Mouse (Mus musculus): ENCODE results near the gene Krt87.

Gene Krt87

DNA sequence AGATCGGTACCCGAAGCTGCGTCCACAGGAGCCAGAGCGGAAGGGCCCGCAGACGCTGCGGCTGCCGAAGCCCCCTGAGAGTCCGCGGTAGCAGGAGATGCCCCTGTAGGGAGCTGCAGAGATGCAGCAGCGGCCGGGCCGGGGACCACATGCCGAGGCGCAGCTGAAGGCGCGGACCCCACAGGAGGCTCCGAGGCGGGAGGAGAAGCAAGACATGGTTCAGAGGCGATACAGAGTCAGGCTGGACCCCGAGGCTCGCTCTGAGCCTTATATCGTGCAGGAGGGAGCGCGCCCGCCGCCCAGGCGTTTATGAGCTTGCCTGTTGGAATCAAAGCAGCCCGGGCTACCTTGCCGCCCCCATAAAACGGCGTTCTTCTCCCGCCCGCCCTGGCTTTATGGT is at the start of gene Krt87:
Krt87 (minus strand) TSS at position 250 of the 400 bp plus-strand sequence.
- DNase-seq (ENCODE audit: low spot score), result no peak

DNA sequence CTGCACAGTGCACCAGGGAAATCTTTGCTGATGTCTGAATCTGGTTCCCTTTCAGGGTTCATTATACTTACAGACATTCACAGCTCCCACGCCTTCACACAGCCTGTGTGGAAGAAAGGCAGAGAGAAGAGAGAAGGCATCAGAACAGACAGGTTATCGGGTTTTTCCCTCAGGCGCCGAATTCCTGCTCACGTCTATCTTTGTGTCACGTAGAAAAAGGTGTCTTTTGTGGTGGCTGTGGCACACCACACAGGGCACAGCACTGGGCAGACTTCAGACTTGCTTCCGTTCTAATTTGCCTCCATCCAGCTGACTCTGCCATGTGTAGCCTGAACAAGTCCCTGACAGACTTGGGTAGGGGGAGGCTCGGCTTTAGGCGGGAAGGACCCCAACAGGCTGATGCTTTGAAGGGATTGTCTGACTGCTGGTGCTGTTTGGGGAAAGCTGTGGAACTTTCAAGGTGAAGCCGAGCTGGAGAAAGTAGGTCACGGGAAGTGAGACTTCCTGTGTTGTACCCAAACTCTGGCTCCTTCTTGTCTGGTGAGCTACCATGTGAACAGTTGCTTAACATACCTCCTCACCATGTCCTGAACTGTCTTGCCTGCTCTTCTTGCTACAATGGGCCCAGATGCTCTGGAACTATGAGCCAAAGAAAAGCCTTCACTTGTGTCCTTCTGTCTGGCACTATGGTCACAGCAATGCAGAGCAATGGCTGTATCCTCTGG is 47.5 kb upstream of the Krt87 start:
- no peak for DNase-seq (ENCODE audit: low spot score)

DNA sequence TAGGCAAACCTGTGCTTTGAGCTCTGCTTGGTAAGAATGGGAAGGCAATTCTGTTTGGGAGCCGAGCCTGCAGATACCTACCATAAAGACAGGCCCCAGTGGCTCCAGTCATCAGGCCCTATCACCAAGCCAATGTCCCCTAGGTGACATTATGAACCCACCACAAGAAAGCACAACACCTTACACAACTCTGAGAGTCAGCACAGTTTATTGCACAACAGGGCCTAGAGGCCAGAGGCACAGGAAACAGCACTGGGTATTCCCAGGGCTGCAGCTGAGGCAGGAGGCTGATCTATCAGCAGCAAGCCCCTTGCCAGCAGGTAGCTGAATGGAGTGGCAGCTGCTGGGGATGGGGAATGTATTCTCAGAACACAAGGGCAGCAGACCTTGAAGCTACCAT is 46.3 kb upstream of the Krt87 start:
- DNase-seq (ENCODE audit: low spot score), result no peak

DNA sequence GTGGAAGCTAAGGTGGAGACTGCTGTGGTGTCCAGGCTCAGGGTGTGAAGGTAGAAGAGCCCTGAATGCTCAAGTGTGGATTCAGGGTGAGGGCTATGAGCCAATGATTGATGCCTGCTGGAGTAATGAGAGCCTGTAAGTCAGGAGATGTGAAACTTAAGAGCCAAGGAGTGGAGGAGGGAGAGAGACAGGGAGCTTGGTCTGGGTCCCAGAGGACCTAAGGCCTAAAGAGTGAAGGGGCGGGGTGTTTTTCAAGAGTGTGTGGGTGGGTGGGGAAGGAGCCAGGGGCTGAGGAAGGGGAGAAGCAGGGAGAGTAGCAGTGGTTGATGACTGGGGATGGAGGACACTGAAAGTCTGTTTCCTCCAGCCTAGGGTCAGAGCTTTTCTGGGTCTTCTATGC is 45.0 kb upstream of the Krt87 start:
- DNase-seq (ENCODE audit: low spot score), result no peak

DNA sequence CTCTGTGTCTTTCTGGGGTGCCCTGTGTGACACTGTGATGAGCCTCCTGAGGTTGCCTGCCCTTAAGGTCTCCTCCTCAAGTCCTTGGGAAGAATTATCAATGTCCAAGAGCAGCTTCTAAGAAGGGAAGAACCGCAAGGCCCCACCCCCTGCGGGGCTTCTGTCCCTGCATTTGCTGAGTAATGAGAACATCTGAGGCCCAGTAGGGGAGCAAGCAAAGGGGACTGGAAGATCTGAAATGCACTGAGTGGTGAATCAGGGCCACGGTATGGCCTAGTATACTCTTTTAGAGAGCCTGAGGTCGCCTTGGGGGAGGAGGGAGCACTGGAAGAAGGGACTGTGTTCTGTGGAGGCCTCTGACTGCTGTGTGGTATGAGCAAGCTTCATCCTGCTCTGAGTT is 43.5 kb upstream of the Krt87 start:
- no peak for DNase-seq (ENCODE audit: low spot score)

DNA sequence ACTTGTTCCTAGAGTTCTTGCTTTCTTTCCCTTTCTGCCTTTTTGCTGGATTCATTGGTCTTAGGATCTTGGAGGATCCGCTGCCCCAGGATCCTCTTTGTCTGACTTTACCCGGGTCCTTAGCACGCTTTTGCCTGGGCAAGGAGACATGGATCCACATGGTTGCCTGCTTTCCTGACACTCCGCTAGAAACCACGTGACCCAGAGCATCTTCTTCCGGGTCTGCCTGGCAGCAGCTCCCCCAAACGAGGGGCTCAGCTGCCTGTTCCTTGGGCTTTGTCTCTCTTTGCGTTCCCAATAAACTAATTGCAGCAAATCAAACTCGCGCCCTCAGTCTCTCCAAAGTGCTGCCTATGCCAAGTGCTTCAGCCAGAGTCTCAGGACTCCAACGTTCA is 41.1 kb upstream of the Krt87 start:
- no peak for DNase-seq (ENCODE audit: low spot score)

DNA sequence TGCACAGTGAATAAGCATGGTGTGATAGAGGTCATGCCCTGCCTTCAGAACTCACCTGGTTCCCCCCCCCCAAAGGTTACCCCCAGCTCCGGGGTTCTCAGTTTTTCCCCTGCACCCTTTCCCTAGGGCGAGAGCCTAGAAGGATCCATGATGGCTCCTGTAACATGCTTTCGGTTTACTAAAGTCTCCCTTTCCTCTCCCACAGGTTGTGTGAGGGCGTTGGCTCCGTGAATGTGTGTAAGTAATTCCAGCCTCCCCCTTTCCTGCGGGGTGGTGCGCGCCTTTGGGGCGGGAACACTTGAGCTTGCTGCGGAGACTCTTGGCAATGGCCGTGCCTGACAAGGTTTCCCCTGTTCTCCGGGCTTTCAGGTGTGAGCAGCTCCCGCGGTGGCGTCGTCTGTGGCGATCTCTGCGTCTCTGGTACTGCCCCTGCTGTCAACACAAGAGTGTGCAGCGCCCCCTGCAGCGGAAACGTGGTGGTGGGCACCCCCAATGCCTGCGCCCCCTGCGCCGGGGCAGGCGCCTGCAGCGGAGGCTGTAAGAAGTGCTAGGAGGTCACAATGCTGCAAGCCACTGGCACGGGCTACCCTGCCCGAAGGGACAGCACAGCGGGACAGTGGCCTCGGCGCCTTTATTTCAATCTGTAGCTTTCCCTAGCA is 40.5 kb upstream of the Krt87 start:
- DNase-seq (ENCODE audit: low spot score), result peak; percentile 10

DNA sequence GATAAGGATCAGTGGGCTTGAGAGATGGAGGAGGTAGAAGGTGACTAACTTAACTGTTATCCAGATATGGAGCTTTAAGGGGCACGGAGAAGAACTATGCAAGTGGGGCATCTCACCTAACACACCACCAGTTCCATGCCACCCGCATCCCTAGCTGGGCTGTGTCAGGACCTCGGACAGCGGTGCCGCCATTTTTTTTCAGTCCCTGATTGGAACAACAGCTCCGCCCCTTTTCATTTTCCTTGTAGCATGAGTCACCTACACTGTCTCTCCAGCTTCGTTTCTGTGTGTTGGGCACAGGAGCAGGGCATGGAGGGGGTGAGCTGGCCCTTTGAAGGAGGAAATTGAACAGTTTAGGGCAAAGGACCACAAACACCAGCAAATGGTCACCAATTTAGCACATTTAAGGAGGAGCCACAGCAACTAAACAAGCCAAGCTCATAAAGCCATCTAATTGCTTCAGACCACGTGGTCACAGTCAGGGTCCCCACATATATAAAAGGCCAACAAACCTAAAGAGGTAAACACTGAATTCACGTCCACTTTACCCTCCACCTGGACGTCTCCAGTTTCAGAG is 34.4 kb upstream of the Krt87 start, which contains the start of gene Krt86:
Krt86 (plus strand) TSS at position 527 of the 577 bp plus-strand sequence.
- no peak for DNase-seq (ENCODE audit: low spot score)

DNA sequence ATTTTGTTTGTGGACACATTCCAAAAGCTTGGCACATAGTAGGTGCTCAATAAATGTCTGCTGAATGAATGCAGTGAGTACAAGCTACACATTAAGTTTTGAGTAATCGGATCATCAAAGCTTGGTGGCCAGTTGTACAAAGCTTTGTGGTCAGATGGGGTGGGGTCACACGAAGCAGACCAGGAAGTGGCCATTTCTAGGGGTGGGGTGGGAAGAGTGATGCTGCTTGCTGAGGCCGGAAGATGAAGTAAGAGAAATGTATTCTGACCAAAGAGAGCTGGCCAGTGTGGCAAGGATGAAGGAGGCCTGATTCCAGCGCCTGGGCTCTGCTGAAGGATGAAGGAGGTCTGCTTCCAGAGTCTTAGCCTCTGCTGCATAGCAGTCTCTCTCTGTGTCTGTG is 30.5 kb upstream of the Krt87 start:
- no peak for DNase-seq (ENCODE audit: low spot score)

DNA sequence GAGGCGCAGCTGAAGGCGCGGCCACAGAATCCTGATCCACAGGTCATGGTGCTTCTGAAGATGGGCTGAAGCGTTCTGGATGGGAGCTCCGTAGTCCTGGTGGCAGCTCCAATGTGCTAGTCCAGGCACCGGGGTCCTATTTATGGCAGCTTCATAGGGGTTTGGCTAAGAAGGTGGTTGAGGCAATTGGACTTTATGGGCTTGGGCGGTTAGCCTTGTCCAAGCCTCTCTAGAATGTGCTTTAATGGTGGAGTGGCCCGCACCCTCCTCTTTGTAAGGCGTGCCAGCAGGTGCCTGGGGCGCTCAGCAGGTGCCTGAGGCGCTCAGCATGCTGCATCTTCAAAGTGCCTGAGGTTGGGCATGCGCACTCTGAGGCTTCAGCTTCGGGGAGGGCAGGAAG is 25.0 kb upstream of the Krt87 start, which contains the start of gene Krt81:
Krt81 (minus strand) TSS at position 101 of the 400 bp plus-strand sequence.
- no peak for DNase-seq (ENCODE audit: low spot score)

DNA sequence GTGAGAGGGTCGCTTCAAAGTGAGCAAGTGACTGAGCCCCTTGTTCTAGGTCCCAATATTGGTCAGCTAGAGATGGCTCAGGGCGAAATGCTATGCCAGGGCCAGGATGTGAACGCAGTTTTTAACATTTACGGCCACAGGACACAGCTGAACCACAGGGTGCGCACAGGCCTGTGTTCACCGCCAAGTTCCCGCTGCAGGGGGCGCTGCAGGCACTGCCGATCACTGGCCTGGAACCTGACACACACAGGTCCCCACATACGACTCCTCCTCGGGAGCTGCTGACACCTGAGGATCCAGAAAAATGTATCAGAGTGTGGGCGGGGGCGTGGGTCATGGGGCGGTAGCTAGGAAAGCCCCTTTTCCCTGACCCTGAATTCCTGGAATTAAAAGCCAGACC is 20.7 kb upstream of the Krt87 start:
- DNase-seq (ENCODE audit: low spot score), result no peak

DNA sequence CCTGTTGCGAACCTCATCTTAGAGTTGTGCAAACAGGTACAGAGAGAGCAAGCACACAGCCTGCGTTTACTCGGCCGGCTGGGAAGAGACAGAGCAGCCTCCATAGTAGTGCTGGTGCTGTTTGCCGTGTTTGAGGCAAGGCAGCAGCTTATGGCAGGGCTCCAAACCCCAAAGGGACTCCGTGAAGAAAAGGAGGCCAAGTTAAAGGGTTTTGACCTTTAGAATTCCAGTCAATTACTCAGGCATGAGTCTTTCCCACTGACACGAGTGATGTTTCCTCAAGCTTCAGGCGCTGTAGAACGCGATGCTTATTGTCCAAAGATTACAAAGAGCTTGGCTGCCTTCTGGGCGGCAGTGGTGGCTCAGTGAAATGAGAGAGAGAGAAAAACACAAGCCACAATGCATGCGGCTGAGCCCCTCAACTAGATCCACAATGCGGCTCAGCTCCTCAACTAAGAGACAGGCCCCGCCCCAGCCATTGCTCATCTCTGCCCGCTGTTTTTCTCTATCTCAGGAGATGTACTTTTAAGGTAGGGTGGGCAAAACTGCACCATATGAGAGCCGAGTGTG is 19.8 kb upstream of the Krt87 start:
- no peak for DNase-seq (ENCODE audit: low spot score)

DNA sequence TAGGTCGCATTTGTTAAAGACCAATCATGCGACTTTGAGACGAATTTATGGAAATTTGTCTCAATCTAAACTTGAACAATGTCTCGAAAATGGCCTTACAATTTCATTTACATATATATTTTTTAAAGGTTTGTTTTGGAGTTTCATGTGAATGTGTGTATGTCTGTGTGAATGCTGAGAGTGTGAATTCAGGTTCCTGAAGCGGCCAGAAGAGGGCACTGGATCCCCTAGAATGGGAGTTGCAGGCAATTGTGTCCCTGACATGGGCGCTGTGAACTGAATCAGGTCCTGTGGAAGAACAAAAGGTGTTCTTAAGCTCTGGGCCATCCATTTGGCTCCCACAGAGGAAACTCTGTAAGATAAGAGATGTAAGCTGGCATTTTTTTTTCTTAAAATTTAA is 17.3 kb upstream of the Krt87 start:
- DNase-seq (ENCODE audit: low spot score), result no peak

DNA sequence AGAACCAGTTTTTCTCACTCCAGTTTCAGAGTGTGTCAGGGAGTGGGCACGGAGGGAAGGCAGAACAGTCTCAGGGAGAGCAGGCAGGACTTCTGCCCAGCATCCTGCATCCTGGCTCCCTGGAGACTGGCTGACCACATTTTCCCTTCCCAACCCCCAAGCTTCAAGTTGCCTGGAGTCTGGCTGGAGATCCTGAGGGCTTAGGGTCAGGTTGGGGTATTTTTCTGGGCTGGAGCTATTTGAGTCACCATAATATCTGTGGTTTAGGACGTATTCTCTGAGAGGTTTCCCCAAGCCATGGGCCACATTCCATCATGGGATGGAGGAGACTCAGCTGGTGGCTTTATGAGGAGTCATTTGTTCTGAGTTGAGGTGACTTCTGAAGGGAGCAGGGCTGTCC is 16.7 kb upstream of the Krt87 start:
- DNase-seq (ENCODE audit: low spot score), result no peak

DNA sequence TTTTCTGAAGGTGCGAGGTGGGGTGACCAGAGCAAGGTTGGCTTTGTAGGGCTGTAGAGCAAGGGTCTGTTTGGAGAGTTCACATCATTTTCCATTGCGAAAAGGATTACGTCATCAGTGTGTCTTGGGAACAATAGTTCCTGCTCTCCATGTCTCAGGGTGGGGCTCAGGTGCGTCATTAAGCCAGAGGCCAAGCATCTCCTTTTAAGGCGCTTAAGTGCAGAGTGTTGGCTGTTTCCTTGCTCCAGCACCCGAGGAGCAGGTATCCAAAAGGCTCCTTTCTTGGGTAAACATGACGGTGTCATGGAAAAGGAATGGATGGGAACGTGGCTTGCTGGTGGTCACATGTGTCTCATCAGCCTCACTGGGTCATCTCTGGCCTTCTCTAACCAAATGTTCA is 16.2 kb upstream of the Krt87 start:
- DNase-seq (ENCODE audit: low spot score), result no peak

DNA sequence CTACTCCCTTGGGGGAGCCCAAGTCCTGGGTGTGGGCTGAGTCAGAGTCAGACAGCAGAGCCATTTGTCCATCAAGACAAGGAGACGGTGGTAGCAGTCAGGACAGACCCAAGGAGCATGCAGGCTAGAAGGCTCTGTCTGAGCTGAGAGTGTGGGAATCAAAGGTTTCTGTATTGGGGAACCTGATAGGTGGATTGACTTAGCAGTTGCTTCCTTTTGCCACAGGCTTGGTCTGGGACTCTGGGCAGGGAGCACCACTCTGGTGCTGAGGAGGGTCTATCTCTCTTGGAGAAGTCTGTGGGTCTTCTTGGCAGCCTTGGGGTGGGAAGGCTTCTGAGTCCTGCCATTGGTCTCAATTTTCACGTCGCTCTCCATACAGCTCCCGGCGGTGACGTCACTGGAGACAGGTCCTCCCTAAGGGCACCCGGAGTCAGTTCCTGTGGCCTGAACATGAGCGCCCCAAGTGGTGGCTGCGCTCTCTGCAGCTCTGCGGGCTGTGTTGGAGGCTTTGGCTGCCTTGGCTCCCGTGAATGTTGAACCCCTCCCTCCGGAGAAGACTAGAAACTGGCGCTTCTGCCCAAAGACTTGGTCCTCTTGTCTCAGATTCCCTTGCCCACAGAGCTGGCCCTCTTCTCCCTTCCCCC is 14.6 kb upstream of the Krt87 start:
- peak; percentile 46 for DNase-seq (ENCODE audit: low spot score)

DNA sequence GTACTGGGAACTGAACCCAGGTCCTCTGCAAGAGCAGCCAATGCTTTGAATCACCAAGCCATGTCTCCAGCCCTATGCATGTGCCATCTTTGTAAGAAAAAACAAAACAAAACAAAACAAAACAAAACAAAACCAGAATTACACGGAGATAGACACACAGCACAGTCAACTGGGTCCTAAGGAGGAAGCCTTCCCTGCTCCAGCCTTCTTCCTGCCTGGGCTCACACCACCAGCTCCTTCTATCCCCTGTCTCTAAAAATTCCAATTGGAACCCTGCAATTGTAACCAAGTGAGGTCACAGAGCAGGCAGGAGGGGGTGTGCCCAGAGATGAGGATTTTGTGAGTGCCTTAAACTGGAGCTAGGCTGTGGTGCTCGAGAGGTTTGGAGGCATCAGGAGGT is 8.8 kb upstream of the Krt87 start, which contains the start of gene Krt88:
Krt88 (plus strand) TSS at position 301 of the 400 bp plus-strand sequence.
- no peak for DNase-seq (ENCODE audit: low spot score)

DNA sequence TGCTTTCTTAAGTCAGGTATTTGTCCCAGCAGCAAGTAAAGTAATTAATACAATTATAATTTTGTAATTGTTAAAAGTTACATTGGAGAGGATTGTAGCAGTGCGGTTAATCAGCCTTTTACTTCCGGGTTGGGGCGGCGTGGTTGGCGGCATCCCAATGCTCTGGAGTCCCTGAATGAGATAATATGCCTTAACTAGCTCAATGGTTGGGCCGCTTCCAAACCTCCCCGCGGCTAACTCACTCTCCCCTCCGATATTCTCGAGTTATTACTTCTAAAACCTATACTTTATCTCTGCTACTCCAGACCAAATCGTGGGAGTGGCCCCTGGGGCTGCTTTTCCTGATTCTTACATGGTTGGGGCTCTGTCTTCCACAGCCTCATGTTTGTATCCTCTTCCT is 8.0 kb upstream of the Krt87 start:
- DNase-seq (ENCODE audit: low spot score), result no peak

DNA sequence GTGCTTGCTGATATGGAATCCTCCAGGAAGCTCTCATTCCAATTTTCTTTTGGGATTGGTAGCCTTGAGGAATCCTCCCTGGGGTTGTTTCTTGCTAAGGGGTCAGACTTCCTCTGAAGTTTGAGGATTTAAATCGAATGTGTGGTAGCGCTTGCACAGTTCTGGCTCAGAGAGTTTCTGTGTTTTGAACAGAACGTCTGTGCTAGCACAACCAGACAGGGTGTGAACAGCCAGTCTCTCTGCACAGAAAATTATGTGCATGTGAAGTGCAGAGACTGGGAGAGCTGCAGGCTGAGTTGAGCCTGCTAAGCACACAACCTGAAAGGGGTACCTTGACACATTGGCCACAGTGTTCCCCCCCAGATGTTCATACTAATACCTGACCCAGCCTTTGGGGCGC is 2.2 kb upstream of the Krt87 start:
- no peak for DNase-seq (ENCODE audit: low spot score)

DNA sequence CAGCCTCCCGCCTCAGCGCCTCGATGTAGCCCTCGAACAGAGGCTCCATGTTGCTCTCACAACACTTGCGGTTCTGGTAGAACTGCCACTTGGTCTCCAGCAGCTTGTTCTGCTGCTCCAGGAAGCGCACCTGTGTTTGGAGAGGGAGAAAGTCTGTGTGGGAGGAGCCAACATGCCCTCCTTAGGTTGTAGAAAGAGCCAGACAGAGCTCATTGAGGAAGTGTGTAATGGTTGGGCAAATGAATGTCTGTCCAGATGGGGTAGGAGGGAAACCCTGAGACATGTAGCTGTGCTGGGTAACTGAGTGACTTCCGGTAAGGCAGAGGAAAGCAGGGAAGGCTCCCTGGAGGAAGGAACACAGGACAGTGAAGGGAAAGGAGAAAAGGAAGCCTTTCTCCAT is 2.0 kb downstream of the Krt87 start:
- no peak for DNase-seq (ENCODE audit: low spot score)

DNA sequence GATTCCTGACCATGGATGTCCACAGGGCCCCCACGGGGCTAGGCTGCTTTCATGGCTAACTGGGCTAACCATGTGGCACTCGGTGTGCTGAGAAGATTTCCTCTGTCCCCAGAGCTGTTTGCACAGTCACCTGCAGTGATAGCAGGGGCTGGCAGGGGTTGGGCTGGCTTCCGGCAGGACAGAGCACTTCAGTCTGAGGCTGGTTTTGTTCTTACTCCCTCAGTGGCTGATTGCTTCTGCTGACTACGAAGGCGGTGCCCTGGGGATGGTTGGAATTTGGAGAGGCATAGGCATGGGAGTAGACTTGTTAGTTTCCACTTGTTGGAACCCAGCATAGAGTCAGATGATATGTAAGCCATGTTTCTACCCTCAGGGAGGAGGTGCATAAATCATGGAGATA is 13.7 kb downstream of the Krt87 start:
- no peak for DNase-seq (ENCODE audit: low spot score)

DNA sequence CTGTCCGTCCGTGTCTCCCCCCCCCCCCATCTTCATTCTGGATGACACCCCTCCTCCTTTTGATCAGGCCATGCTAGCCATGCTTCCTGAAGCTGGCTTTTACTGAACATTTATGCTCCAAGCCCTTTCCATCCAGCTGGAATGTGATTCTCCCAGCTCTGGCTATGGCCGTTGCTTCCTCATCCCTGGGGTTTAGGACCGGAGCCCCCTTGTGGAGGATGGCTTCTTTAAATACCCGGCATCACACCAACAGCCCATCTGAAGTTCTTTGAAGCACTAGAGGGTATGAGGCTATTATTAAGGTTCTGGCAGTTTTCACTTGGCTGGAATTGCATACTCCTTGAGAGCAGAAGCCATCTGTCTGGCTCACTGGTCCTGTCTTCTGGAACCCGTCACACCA is 17.7 kb downstream of the Krt87 start:
- DNase-seq (ENCODE audit: low spot score), result no peak

DNA sequence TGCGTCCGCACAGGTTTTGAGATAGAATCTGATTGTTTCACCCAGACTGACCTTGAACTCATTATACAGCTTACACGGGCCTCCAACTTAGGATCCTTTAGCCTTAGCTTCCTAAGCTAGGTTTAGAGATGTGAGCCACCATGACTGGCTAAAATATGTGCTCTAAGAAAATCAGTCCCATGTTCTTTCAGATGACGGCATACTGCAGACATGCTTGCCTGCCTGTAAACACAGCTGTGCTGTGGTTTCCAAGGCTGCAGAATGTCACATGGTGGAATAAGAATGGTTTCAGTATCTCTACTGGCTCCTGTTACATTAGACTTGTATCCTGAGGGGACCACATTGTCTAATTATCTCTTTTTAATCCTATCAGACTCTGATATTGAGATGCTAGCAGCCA is 19.7 kb downstream of the Krt87 start:
- DNase-seq (ENCODE audit: low spot score), result no peak
